Mouse (Mus musculus) cortical plate, adult 2 months (tissue): Measurements from ENCODE around the gene Scrt2.

Source experiments
- CTCF ChIP-seq: fragments of 200-500 bp; IDR thresholded peaks from 2 replicates; pipeline ENCODE4 v1.5.1; 2011; ENCODE audit warnings: mild to moderate bottlenecking, control low read depth, low read length; ENCODE audit not compliant: insufficient read depth; ENCODE audit errors: extremely low read depth
- POLR2A ChIP-seq: fragments of 200-500 bp; IDR thresholded peaks from 2 replicates; pipeline ENCODE4 v1.6.1; 2011; ENCODE audit warnings: mild to moderate bottlenecking, low read length, control low read depth; ENCODE audit not compliant: insufficient read depth; ENCODE audit errors: extremely low read depth

- no peak for TF ChIP-seq CTCF
- TF ChIP-seq POLR2A: no peak
Measured at GRCm38 (mm10) chr2:152112970-152113369, 31.6 kb downstream of the Scrt2 start.
